Mouse (Mus musculus) bone marrow macrophage, adult 2 months (primary cell): ENCODE measurements around the gene Fam19a2.

Experiments
- CTCF ChIP-seq: IDR thresholded peaks from 2 replicates; pipeline ENCODE4 v1.5.1; 2012; ENCODE audit warnings: low read depth, mild to moderate bottlenecking, low read length, moderate library complexity
- POLR2A ChIP-seq: IDR thresholded peaks from 2 replicates; pipeline ENCODE4 v1.6.1; 2012; ENCODE audit warnings: mild to moderate bottlenecking, low read depth, low read length, borderline replicate concordance

DNA sequence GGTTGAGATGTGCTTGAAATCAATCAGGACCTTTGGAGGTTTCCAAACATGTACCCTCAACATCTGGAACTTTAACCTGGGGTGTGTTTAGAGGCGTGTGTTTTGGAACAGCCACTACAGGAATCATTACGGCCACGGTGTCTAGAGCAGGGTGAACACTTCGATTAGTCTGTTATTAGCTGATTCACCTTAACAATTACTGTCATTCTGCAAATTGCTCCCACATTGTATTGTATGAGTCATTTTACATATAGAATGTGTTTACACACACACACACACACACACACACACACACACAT is 429.1 kb downstream of the Fam19a2 start:
- no peak for TF ChIP-seq POLR2A
- TF ChIP-seq CTCF, result no peak
